Mouse (Mus musculus): ENCODE results near the gene Ly75. TPM values are rescaled to one million over a fixed set of nuclear protein-coding genes. Genes with fewer than 3 reads are reported as not detected.

Gene Ly75
- polyA plus RNA-seq, 1 experiment: 0.42 TPM

- TF ChIP-seq CTCF (IDR thresholded peaks at IDR 0.05; ENCODE audit: low read depth, low read length): no peak
- TF ChIP-seq POLR2A (IDR thresholded peaks at IDR 0.05; ENCODE audit: borderline replicate concordance, low read depth, low read length): no peak
- no peak overlapping the region for H3K4me3 ChIP-seq (ENCODE audit: insufficient read depth, low read length)
- no peaks in the 10 kb centered on the region for H3K4me1 ChIP-seq (ENCODE audit: control insufficient read depth, insufficient read depth, low read length)
- H3K27ac ChIP-seq (ENCODE audit: insufficient read depth, low read depth, low read length): no peak overlapping the region
Observed at GRCm38 (mm10) chr2:60260621-60261350, 122.3 kb downstream of the Ly75 start.

- Histone ChIP-seq H3K27ac (ENCODE audit: insufficient read depth, low read depth, low read length) (no peak overlapping the region), H3K4me1 (ENCODE audit: control insufficient read depth, insufficient read depth, low read length) (no peaks in the 10 kb centered on the region), H3K4me3 (ENCODE audit: insufficient read depth, low read length) (no peak overlapping the region)
- no peak for TF ChIP-seq POLR2A (IDR thresholded peaks at IDR 0.05; ENCODE audit: borderline replicate concordance, low read depth, low read length)
- no peak for TF ChIP-seq CTCF (IDR thresholded peaks at IDR 0.05; ENCODE audit: low read depth, low read length)
Observed at GRCm38 (mm10) chr2:60259186-60259585, 123.9 kb downstream of the Ly75 start.

- TF ChIP-seq CTCF (IDR thresholded peaks at IDR 0.05; ENCODE audit: low read depth, low read length) (no peak), POLR2A (IDR thresholded peaks at IDR 0.05; ENCODE audit: borderline replicate concordance, low read depth, low read length) (no peak)
- H3K27ac ChIP-seq (ENCODE audit: insufficient read depth, low read depth, low read length): no peak overlapping the region
- no peak overlapping the region for H3K4me3 ChIP-seq (ENCODE audit: insufficient read depth, low read length)
- peaks cover 8% of the 10 kb centered on the region for H3K4me1 ChIP-seq (ENCODE audit: control insufficient read depth, insufficient read depth, low read length)
Observed at GRCm38 (mm10) chr2:60256751-60257150, 126.4 kb downstream of the Ly75 start.

GRCm38 (mm10) chr2:60253506-60253905 is 129.6 kb downstream of the Ly75 start:
- H3K27ac ChIP-seq (ENCODE audit: insufficient read depth, low read depth, low read length): peak overlapping the region; percentile 34
- H3K4me3 ChIP-seq (ENCODE audit: insufficient read depth, low read length): no peak overlapping the region
- peaks cover 8% of the 10 kb centered on the region for H3K4me1 ChIP-seq (ENCODE audit: control insufficient read depth, insufficient read depth, low read length)
- TF ChIP-seq CTCF (IDR thresholded peaks at IDR 0.05; ENCODE audit: low read depth, low read length): no peak
- TF ChIP-seq POLR2A (IDR thresholded peaks at IDR 0.05; ENCODE audit: borderline replicate concordance, low read depth, low read length): no peak

- Histone ChIP-seq H3K4me1 (ENCODE audit: control insufficient read depth, insufficient read depth, low read length) (peaks cover 8% of the 10 kb centered on the region), H3K4me3 (ENCODE audit: insufficient read depth, low read length) (no peak overlapping the region), H3K27ac (ENCODE audit: insufficient read depth, low read depth, low read length) (no peak overlapping the region)
- TF ChIP-seq POLR2A (IDR thresholded peaks at IDR 0.05; ENCODE audit: borderline replicate concordance, low read depth, low read length) (no peak), CTCF (IDR thresholded peaks at IDR 0.05; ENCODE audit: low read depth, low read length) (no peak)
Observed at GRCm38 (mm10) chr2:60252782-60253181, 130.3 kb downstream of the Ly75 start.

Other genes starting within 250 kb of the Ly75 start
- 64.7 and 68.7 TPM in 2 replicates for gene Baz2b, start 173.5 kb downstream of the Ly75 start, polyA plus RNA-seq (2012; ENCODE audit: insufficient read depth, insufficient read length, missing spikeins)
- gene March7, start 173.4 kb downstream of the Ly75 start, polyA plus RNA-seq (2012; ENCODE audit: insufficient read depth, insufficient read length, missing spikeins): 66.9 and 71.4 TPM in 2 replicates
- 120 and 135 TPM in 2 replicates for gene Cd302, start 98.8 kb downstream of the Ly75 start, polyA plus RNA-seq (2012; ENCODE audit: insufficient read depth, insufficient read length, missing spikeins)
- gene Pla2r1, start 170.0 kb upstream of the Ly75 start, polyA plus RNA-seq (2012; ENCODE audit: insufficient read depth, insufficient read length, missing spikeins): 0.24 and 0.91 TPM in 2 replicates